ENCODE assay signal across 10 mouse cellular contexts in genomic region chr12:86779206-86779989, GRCm38 (mm10). TPM values are rescaled to one million over a fixed set of nuclear protein-coding genes. Genes with fewer than 3 reads are reported as not detected.
DNase-seq lines count a peak whose midpoint lies in the region; ATAC-seq lines count a peak whose summit lies in the region.
"Had no signal": no experiment of that assay in that cellular context is flagged by ENCODE, and none has a peak within 500 bp of the region (broad histone marks: within the 10 kb centered on the region; RNA-seq: fewer than 3 reads in every experiment).

No protein-coding gene starts in this region.

- peak; percentile 78 for DNase-seq in heart, adult 8-10 months (ENCODE audit: low spot score)
- peak; percentile 32 for DNase-seq in urinary bladder, postnatal 25 days (ENCODE audit: low spot score)
- DNase-seq in urinary bladder, postnatal 4 days (ENCODE audit: low spot score in 2 of 2), result no peak
- DNase-seq in heart, postnatal 10 days, result peak; percentile 71 to 82
- DNase-seq in retina, postnatal 1 day, result peak; percentile 67
- DNase-seq in urinary bladder, postnatal 10 days (ENCODE audit: low spot score), result no peak

- intact Hi-C loops in heart, postnatal 10 days (cut with DNase I), result no loop called here

- H3K4me1 ChIP-seq in heart, embryonic 11.5 days (ENCODE audit: control insufficient read depth, insufficient read depth, low read length), result peaks cover 14% of the 10 kb centered on the region
- H3K4me1 ChIP-seq in intestine, embryonic 16.5 days (ENCODE audit: control insufficient read depth, insufficient read depth, low read length), result peaks cover 5% of the 10 kb centered on the region; the same call in 1 of the 2 replicates

- H3K9ac ChIP-seq in heart, embryonic 11.5 days (ENCODE audit: low read depth, low read length), result no peak overlapping the region
- H3K9ac ChIP-seq in intestine, embryonic 16.5 days (ENCODE audit: low read depth, low read length), result no peak overlapping the region
- H3K9ac ChIP-seq: heart, embryonic 15.5 days; neural tube, embryonic 13.5 days had no signal

- no peak overlapping the region for H3K4me3 ChIP-seq in heart, embryonic 11.5 days (ENCODE audit: low read depth, low read length)
- no peak overlapping the region for H3K4me3 ChIP-seq in intestine, embryonic 16.5 days (ENCODE audit: low read length)
- H3K4me3 ChIP-seq: heart, embryonic 15.5 days; neural tube, embryonic 13.5 days had no signal

- no peaks in the 10 kb centered on the region for H3K27me3 ChIP-seq in heart, embryonic 11.5 days (ENCODE audit: control insufficient read depth, insufficient read depth, low read length)
- H3K27me3 ChIP-seq in intestine, embryonic 16.5 days (replicated peaks; ENCODE audit: control insufficient read depth, insufficient read depth, low read length), result no peaks in the 10 kb centered on the region
- H3K27me3 ChIP-seq: heart, embryonic 15.5 days had no signal

- H3K4me2 ChIP-seq in heart, embryonic 11.5 days, result no peak overlapping the region
- no peak overlapping the region for H3K4me2 ChIP-seq in intestine, embryonic 16.5 days (ENCODE audit: low read depth, low read length)
- H3K4me2 ChIP-seq: heart, embryonic 15.5 days; neural tube, embryonic 13.5 days had no signal

- H3K9me3 ChIP-seq in heart, embryonic 11.5 days (replicated peaks; ENCODE audit: control insufficient read depth, low read length), result no peaks in the 10 kb centered on the region
- H3K9me3 ChIP-seq in intestine, embryonic 16.5 days (ENCODE audit: control insufficient read depth, low read length), result no peaks in the 10 kb centered on the region
- H3K9me3 ChIP-seq: heart, embryonic 15.5 days; neural tube, embryonic 13.5 days had no signal

- H3K36me3 ChIP-seq in heart, embryonic 11.5 days (ENCODE audit: control insufficient read depth, insufficient read depth, low read length), result no peaks in the 10 kb centered on the region
- H3K36me3 ChIP-seq in intestine, embryonic 16.5 days (ENCODE audit: control insufficient read depth, insufficient read depth, low read length), result no peaks in the 10 kb centered on the region
- H3K36me3 ChIP-seq: heart, embryonic 15.5 days; neural tube, embryonic 13.5 days had no signal

- ATAC-seq in heart, embryonic 11.5 days (replicated peaks; ENCODE audit: insufficient number of reproducible peaks, low FRiP score, low TSS enrichment), result no peak
- ATAC-seq in intestine, embryonic 16.5 days, result no peak

- 57% methylated on average over 11 of the region's 11 CpGs for WGBS in heart, embryonic 11.5 days (ENCODE audit: insufficient replicate concordance)
- WGBS in intestine, embryonic 16.5 days, result 54% methylated on average over 11 of the region's 11 CpGs

- no peak overlapping the region for H3K27ac ChIP-seq in heart, embryonic 11.5 days (ENCODE audit: low read depth, low read length)
- H3K27ac ChIP-seq in intestine, embryonic 16.5 days (ENCODE audit: low read length), result no peak overlapping the region
- H3K27ac ChIP-seq: heart, embryonic 15.5 days; neural tube, embryonic 13.5 days had no signal

RNA-seq across cellular contexts. Expression of gene Lrrc74a, which starts 45.2 kb away (rescaled TPM):
- total RNA-seq in heart, adult 8-10 months (2022), result not detected
- not detected in 2 replicates for polyA plus RNA-seq in heart, embryonic 11.5 days (2014; fragmentation: Nextera tagmentation; extraction: Ambion mirVana)
- total RNA-seq in heart, postnatal 10 days (2021), result not detected
- not detected in 2 replicates for polyA plus RNA-seq in intestine, embryonic 16.5 days (2015; fragmentation: Nextera tagmentation; extraction: Ambion mirVana)
- polyA plus RNA-seq: heart, embryonic 15.5 days; neural tube, embryonic 13.5 days had no signal

RNA-seq across cellular contexts. Expression of gene Angel1, which starts 53.1 kb away (rescaled TPM):
- total RNA-seq in heart, adult 8-10 months (2022), result 1 to 10 TPM; 2.9 to 4.6 (median 3.8) TPM
- 7.9 and 10.6 TPM in 2 replicates for polyA plus RNA-seq in heart, embryonic 11.5 days (2014; fragmentation: Nextera tagmentation; extraction: Ambion mirVana)
- total RNA-seq in heart, postnatal 10 days (2021), result 1 to 10 TPM; 4.8 to 5.6 TPM
- 4.8 and 5.3 TPM in 2 replicates for polyA plus RNA-seq in intestine, embryonic 16.5 days (2015; fragmentation: Nextera tagmentation; extraction: Ambion mirVana)

Comparison
In these comparisons a context has a peak if more than half of its experiments do, and no peak if none do; other contexts are left out.
1. DNase-seq: peak in heart, adult 8-10 months (single experiment), urinary bladder, postnatal 25 days (single experiment), heart, postnatal 10 days (2 of 2) and retina, postnatal 1 day (single experiment); none in urinary bladder, postnatal 4 days (0 of 2) and urinary bladder, postnatal 10 days (single experiment).